Mouse (Mus musculus) liver, adult 2 months (tissue): ENCODE data around the gene Cyfip1.

Source experiments
- CTCF ChIP-seq: fragments of 200-500 bp; IDR thresholded peaks from 2 replicates; pipeline ENCODE4 v1.5.1; 2011; ENCODE audit warnings: low read depth, low read length, control low read depth
- POLR2A ChIP-seq: fragments of 200-500 bp; IDR thresholded peaks from 2 replicates; pipeline ENCODE4 v1.6.1; 2011; ENCODE audit warnings: low read length, control low read depth; ENCODE audit not compliant: insufficient read depth; ENCODE audit errors: extremely low read depth

- TF ChIP-seq CTCF: no peak
- no peak for TF ChIP-seq POLR2A
Measured at GRCm38 (mm10) chr7:55836877-55837276, 4.7 kb upstream of the Cyfip1 start.
